Mouse (Mus musculus): ENCODE data around the gene Zdhhc11. TPM values are rescaled to one million over a fixed set of nuclear protein-coding genes. Genes with fewer than 3 reads are reported as not detected.

The Zdhhc11 gene
- polyA plus RNA-seq (2012; rRNA removed): not detected in 2 replicates

GRCm38 (mm10) chr13:73963551-73963950, at the start of gene Zdhhc11:
TSS of gene Zdhhc11 (plus strand) at chr13:73963851.

GRCm38 (mm10) chr13:73937321-73938176, 26.1 kb upstream of the Zdhhc11 start, which contains the start of the genes Trip13 and Brd9:
TSS of gene Trip13 (minus strand) at chr13:73937784.
TSS of gene Brd9 (plus strand) at chr13:73937811.

GRCm38 (mm10) chr13:74008948-74009718, 45.5 kb downstream of the Zdhhc11 start, which contains the start of gene Tppp:
TSS of gene Tppp (plus strand) at chr13:74009407.

Other genes with a start within 250 kb of the Zdhhc11 start
- 14.3 and 16.5 TPM in 2 replicates for gene Slc12a7, start 230.8 kb upstream of the Zdhhc11 start, polyA plus RNA-seq (2012; rRNA removed)
- gene Nkd2, start 116.2 kb upstream of the Zdhhc11 start, polyA plus RNA-seq (2012; rRNA removed): 0.17 and 0.22 TPM in 2 replicates
- gene Trip13, start 26.1 kb upstream of the Zdhhc11 start, polyA plus RNA-seq (2012; rRNA removed): 5.0 and 5.3 TPM in 2 replicates
- 13.4 and 14.5 TPM in 2 replicates for gene Brd9, start 26.0 kb upstream of the Zdhhc11 start, polyA plus RNA-seq (2012; rRNA removed)
- gene Tppp, start 45.6 kb downstream of the Zdhhc11 start, polyA plus RNA-seq (2012; rRNA removed): 1.2 and 1.4 TPM in 2 replicates
- gene Cep72, start 98.4 kb downstream of the Zdhhc11 start, polyA plus RNA-seq (2012; rRNA removed): 3.1 and 3.5 TPM in 2 replicates
- gene Slc9a3, start 157.6 kb downstream of the Zdhhc11 start, polyA plus RNA-seq (2012; rRNA removed): 0.01 TPM in 1 of 2 replicates, not detected in the other
- 10.2 and 10.6 TPM in 2 replicates for gene Exoc3, start 244.9 kb downstream of the Zdhhc11 start, polyA plus RNA-seq (2012; rRNA removed)